Mouse (Mus musculus): ENCODE results near the gene Phkb. TPM values are rescaled to one million over a fixed set of nuclear protein-coding genes. Genes with fewer than 3 reads are reported as not detected.
"Not testable (repeated sequence)": the region's sequence is repeated elsewhere in the genome, so short reads cannot be mapped to it uniquely, and the experiment has no call there.

Phkb gene
- 10 to 100 TPM; 30.3 to 37.2 TPM for total RNA-seq (2021)

GRCm38 (mm10) chr8:85840657-85841488 lies at the start of gene Phkb, which contains the start of gene Itfg1:
Phkb (plus strand) TSS chr8:85840959.
Itfg1 (minus strand) TSS chr8:85840921.
- DNase-seq (ENCODE audit: extremely low spot score in 1 of 2, low spot score in 1 of 2) = peak; percentile 85 to 91

- DNase-seq (ENCODE audit: extremely low spot score in 1 of 2, low spot score in 1 of 2) = not testable (repeated sequence)
These were observed 44.4 kb upstream of the Phkb start for GRCm38 (mm10) chr8:85796392-85796791.

- no peak for DNase-seq (ENCODE audit: extremely low spot score in 1 of 2, low spot score in 1 of 2)
These were observed 40.6 kb upstream of the Phkb start for GRCm38 (mm10) chr8:85800164-85800563.

- no peak for DNase-seq (ENCODE audit: extremely low spot score in 1 of 2, low spot score in 1 of 2)
These were observed 39.4 kb upstream of the Phkb start for GRCm38 (mm10) chr8:85801408-85801807.

DNA sequence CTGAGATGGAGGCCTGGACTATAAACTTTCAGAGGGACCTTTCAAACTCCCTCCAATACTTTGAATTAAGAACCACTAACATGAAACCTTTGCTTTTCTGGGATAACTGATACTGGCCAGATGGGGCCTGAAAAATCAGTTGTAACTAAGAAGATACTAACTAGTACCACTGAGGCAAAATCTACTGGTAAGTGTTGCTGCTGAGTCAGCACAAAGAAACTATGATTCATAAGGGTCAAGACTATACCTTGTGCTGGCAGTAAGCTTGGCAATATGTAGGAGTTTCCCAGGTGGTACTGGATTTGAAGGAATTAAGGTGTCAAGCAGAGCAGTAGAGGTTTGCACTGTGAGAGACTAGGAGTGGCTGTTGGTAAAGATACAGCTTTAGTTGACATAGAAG lies 27.1 kb upstream of the Phkb start:
- DNase-seq (ENCODE audit: extremely low spot score in 1 of 2, low spot score in 1 of 2) = no peak

DNA sequence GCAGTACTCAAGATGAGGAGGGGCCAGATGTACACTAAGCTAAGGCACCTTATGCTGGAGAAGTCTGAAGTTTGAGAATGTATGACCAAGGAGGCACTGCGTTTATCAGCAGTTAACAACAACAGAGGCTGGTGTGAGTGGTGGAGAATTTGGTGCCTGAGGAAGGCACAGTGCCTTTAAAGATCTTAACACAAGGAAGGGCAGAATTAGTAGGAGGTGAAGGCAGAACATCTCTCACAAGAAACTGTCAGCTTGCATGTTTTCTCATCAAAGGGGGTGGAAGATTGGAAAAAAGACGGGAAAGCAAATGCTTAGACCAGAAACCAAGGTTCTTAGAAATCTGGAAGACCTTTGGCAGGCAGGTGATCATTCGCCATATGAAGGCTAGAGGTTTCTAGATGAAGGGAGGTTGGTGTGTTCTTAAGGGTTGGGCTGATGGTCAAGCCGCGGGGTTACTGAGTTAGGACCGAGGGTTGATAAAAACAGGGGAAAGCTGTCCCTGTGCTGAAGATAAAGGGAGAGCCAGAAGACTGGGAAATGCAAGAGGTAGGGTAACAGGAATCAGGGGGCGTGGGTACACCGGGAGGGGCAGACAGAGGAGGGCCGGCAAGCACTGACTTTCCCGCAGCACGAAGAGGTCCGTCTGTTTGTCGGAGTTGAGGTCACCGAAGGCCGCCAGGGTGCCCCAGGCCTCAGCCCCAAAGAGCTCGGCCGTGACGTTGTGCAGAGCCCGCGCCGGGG lies 673 bp upstream of the Phkb start:
- no peak for DNase-seq (ENCODE audit: extremely low spot score in 1 of 2, low spot score in 1 of 2)

DNA sequence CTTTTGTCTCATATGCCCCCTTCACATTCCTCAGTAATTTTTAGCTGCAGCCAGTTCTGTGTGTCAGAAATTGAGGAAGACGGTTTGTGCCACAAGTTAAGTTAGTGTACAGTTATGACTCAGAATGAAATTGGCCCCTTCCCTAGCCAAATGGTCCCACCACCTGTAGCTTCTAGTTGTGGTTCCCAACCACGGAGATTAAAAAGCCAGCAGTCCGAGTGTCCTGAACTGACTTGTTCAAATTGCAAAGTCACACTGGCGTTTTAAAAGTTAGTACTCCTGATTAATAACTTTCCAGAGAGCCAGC lies 683 bp downstream of the Phkb start:
- no peak for DNase-seq (ENCODE audit: extremely low spot score in 1 of 2, low spot score in 1 of 2)

DNA sequence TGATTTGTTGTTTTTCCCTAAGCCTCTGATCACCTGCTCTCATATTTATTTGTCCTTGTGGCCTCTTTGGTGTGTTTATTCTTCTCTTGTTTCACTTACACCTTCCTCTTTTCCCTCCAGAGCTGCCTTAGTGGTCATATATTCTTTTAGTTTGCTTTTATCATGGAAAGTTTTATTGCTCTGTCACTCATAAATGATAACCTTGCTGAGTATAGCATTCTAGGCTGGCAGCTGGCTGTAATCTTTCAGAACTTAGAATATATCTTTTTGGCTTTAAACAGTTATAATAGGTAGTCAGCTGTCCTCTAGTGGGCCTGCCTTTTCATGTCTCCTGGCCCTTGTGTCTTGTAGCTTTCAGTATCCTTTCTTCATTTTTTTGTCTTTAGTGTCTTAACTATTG lies 5.1 kb downstream of the Phkb start:
- DNase-seq (ENCODE audit: extremely low spot score in 1 of 2, low spot score in 1 of 2) = no peak

GRCm38 (mm10) chr8:85854220-85855123 lies 13.7 kb downstream of the Phkb start:
- no peak for DNase-seq (ENCODE audit: extremely low spot score in 1 of 2, low spot score in 1 of 2)

DNA sequence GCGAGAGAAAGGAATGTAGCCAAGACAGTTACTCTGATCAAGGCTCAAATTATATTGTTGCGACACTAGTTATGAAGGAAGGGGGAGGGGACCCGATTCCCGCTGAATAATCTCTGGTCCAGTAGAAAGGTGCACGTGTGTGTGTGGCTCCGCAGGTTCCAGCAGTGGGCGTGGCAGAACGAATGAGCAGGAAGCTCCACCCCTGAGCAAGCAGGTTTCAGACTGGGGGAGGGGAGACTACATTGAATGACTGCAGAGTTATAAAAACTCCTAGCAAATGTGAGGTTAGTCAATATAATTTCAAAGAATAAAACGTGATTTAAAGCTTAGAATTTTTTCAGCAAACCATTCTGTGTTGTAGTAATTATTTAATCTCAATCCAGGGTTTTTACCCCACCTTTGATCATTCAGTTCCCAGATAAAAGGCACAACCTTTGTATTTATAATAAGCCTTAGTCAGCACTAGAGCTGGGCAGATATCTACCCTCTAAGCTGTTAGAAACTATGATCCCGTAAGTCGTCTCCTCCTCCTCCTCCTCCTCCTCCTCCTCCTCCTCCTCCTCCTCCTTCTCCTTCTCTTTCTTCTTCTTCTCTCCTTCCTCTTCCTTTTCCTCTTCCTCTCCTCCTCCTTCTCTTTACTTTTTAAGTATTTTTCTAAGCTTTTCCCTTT lies 16.6 kb downstream of the Phkb start:
- DNase-seq (ENCODE audit: extremely low spot score in 1 of 2, low spot score in 1 of 2) = not testable (repeated sequence)

DNA sequence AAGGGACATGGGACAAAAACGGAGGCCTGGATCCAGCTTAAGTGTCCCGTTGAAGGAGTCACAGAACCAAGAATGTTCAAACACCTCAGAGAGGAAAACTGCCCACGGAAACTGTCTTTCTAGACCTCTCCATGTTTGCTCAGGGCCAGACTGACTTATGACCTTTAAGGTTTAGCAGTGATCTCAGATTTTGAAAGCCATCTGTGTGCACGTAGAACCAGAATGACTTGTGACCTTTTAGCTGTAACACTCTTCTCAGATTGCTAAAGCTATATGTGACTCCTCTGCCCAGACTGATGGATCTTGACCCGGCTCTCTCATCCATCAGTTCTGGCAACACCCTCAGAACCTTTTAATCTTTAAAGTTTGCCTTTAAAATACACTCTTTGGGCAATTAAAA lies 19.9 kb downstream of the Phkb start:
- DNase-seq (ENCODE audit: extremely low spot score in 1 of 2, low spot score in 1 of 2) = no peak

GRCm38 (mm10) chr8:85862381-85862780 lies 21.6 kb downstream of the Phkb start:
- DNase-seq (ENCODE audit: extremely low spot score in 1 of 2, low spot score in 1 of 2) = no peak

DNA sequence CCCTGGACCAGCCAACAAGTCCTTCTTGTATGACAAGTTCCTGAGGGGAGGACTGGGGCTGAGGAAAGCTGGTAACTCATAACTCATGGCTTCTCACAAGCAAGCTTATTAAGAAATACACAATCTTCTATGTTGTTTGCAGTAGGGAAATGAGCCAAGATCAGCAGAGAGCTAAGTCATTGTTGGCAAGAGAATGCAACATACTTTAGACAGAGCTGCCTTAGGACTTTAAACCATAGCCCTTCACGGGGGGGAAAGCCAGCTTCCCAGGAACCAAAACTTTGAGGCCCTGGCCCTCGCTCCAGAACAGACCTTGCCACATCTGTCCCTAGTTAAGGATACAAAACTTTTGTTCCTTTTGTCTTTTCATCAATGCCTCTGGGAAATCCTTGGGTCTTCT lies 30.9 kb downstream of the Phkb start:
- no peak for DNase-seq (ENCODE audit: extremely low spot score in 1 of 2, low spot score in 1 of 2)

GRCm38 (mm10) chr8:85877976-85878375 lies 37.2 kb downstream of the Phkb start:
- no peak for DNase-seq (ENCODE audit: extremely low spot score in 1 of 2, low spot score in 1 of 2)

DNA sequence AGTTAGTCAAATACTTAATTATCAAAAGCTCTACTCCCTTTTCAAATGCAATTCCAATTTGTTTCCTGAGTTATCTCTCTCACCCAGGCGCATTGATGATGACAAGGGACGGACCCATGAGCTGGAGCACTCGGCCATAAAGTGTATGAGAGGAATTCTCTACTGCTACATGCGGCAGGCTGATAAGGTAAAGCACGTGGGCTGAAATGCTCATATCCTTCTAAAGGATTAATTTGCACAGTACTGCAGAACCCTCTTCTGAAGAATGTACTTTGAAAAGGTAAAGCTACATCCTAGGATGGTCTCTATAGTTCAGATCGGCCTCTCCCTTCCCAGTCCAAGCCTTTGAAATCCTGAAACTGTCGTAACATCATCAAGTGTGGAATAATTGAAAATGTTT lies 38.9 kb downstream of the Phkb start:
- no peak for DNase-seq (ENCODE audit: extremely low spot score in 1 of 2, low spot score in 1 of 2)

DNA sequence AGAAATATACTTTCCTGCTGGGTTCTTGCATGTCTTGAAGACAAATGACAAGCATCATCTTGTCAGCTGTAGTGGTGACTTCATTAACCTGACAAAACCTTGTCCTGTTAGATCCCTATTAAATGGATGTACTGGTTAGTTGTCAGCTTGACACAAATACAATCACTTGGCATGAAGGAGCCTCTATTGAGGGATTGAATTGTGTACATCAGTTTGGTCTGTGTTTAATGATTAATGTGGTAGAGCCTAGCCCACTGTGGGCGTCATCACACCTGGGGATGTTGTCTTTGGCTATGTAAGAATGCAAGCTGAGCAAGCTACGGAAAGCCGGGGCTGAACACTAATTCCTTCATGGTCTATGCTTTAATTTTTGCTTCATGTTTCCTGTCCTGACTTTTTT lies 44.1 kb downstream of the Phkb start:
- no peak for DNase-seq (ENCODE audit: extremely low spot score in 1 of 2, low spot score in 1 of 2)

- DNase-seq (ENCODE audit: extremely low spot score in 1 of 2, low spot score in 1 of 2) = no peak
These were observed 56.9 kb downstream of the Phkb start for GRCm38 (mm10) chr8:85897636-85898035.

- DNase-seq (ENCODE audit: extremely low spot score in 1 of 2, low spot score in 1 of 2) = no peak
These were observed 84.2 kb downstream of the Phkb start for GRCm38 (mm10) chr8:85924991-85925390.

DNA sequence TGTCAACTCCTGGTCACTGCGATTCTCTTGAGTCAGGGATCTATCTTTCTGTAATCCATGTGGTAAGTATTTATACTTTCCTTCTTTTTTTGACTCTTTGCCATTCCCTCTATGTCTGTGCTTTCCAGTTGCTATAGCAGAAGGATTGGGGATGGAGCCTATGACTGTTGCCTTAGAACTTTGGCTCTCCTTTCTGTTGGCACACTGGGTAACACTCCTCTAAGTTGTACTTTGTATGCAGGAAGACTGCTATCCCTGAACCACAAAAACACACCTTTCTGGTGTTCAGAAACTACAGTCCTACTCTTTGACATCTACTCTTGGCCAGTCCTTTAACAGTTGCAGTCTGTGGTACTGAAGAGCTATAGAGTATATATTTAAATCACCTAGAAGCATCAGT lies 84.8 kb downstream of the Phkb start:
- DNase-seq (ENCODE audit: extremely low spot score in 1 of 2, low spot score in 1 of 2) = no peak

DNA sequence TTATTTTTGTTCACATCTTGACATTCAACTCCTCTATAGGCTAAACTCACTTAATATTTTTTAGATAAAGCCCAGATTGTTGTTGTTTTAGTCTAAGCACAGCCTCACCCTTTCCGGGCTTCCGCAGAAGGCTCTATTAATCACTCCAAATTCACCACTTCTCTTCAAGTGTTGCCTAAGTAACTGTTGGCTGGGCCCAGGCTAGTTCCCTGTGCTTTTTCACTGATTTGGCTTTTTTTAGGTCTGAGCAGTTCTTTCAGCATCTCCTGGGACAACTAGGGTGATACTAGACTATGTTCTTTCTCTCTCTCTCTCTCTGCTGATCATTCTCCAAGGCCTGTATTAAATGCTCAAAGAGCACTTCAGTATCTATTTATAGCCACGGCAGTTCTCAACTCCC lies 85.3 kb downstream of the Phkb start:
- DNase-seq (ENCODE audit: extremely low spot score in 1 of 2, low spot score in 1 of 2) = no peak
